Mouse (Mus musculus): ENCODE measurements at regions not wholly inside any gene's neighbourhood (a gene's known extent, or its start where the extent isn't known, plus 50 kb on each side); places are given as distances from the start of the nearest gene placed in this dataset.

- no peak for TF ChIP-seq POLR2A (IDR thresholded peaks at IDR 0.05; ENCODE audit: borderline replicate concordance, insufficient read depth, low read length)
- TF ChIP-seq CTCF (IDR thresholded peaks at IDR 0.05; ENCODE audit: borderline replicate concordance, insufficient read depth, low read depth, low read length) = no peak
Measured at GRCm38 (mm10) chr3:4974659-4975058, 775.9 kb upstream of the Gm8797 start.

Data from cerebellum, adult 2 months (tissue).